Mouse (Mus musculus): ENCODE data around the gene 4932415D10Rik.

- no peak for TF ChIP-seq USF1 (IDR thresholded peaks at IDR 0.05; ENCODE audit: low read depth)
- TF ChIP-seq CTCF (IDR thresholded peaks at IDR 0.05; ENCODE audit: control insufficient read depth, insufficient read depth, insufficient read length) = no peak
Measured at GRCm38 (mm10) chr10:82355401-82355800, 39.0 kb upstream of the 4932415D10Rik start.

Data from C2C12 (cell line).